Mouse (Mus musculus): ENCODE measurements around the gene Rasd2. TPM values are rescaled to one million over a fixed set of nuclear protein-coding genes. Genes with fewer than 3 reads are reported as not detected.

Gene Rasd2
- polyA plus RNA-seq (2012; ENCODE audit: insufficient read depth, low replicate concordance), result not detected in 2 replicates

GRCm38 (mm10) chr8:75213686-75214085 lies at the start of gene Rasd2:
TSS of gene Rasd2 (plus strand) at chr8:75213944.
- TF ChIP-seq GATA1 (IDR thresholded peaks at IDR 0.05; ENCODE audit: borderline replicate concordance, low read length) (no peak), FLI1 (IDR thresholded peaks at IDR 0.05; ENCODE audit: low read length) (no peak)
- Histone ChIP-seq H3K4me1 (peaks cover 17% of the 10 kb centered on the region), H3K27me3 (replicated peaks) (peaks cover 91% of the 10 kb centered on the region), H3K9me3 (no peaks in the 10 kb centered on the region), H3K36me3 (replicated peaks; ENCODE audit: low read length) (no peaks in the 10 kb centered on the region), H3K4me3 (replicated peaks) (peak within 1 kb of the TSS; percentile 90)

- Histone ChIP-seq H3K4me1 (no peaks in the 10 kb centered on the region), H3K36me3 (replicated peaks; ENCODE audit: low read length) (no peaks in the 10 kb centered on the region), H3K9me3 (no peaks in the 10 kb centered on the region), H3K4me3 (replicated peaks) (no peak overlapping the region), H3K27me3 (replicated peaks) (peaks cover 6% of the 10 kb centered on the region)
- TF ChIP-seq FLI1 (IDR thresholded peaks at IDR 0.05; ENCODE audit: low read length) (no peak), GATA1 (IDR thresholded peaks at IDR 0.05; ENCODE audit: borderline replicate concordance, low read length) (no peak)
These were observed 44.4 kb upstream of the Rasd2 start for GRCm38 (mm10) chr8:75169363-75169762.

DNA sequence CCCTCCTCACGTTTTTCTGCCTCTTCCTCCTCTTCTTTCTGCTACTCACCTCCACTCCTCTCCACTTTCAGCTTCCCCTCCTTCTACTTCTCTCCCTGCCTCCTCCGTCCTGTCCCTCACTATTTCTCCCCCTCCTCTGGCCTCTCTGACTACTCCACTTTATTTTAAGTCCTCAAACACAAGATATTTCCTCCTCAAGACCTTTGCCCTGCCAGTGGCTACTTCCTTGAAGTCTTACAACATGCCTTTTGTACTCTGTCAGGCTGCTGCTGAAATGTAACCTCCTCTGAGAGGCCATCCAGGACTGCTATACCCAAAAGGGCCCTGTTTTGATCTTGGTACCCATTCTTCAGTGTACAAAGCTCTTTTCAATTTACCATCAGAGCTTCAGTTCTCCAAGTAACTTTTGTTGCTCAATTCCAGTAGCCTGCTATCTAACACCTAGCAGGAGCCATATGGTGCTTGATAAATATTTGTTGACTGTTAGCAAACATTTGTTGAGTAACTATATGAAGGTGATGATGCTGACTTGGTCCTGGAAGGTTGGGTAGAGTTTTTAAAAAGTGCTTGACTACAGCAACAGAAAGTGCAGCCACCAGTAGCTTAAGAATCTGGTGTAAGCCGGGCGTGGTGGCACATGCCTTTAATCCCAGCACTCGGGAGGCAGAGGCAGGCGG lies 41.6 kb upstream of the Rasd2 start:
- TF ChIP-seq FLI1 (IDR thresholded peaks at IDR 0.05; ENCODE audit: low read length), result no peak
- TF ChIP-seq GATA1 (IDR thresholded peaks at IDR 0.05; ENCODE audit: borderline replicate concordance, low read length), result no peak
- no peaks in the 10 kb centered on the region for H3K36me3 ChIP-seq (replicated peaks; ENCODE audit: low read length)
- no peaks in the 10 kb centered on the region for H3K9me3 ChIP-seq
- H3K27me3 ChIP-seq (replicated peaks), result peaks cover 10% of the 10 kb centered on the region
- H3K4me3 ChIP-seq (replicated peaks), result no peak overlapping the region
- no peaks in the 10 kb centered on the region for H3K4me1 ChIP-seq

GRCm38 (mm10) chr8:75193022-75193421 lies 20.7 kb upstream of the Rasd2 start:
- H3K36me3 ChIP-seq (replicated peaks; ENCODE audit: low read length), result no peaks in the 10 kb centered on the region
- TF ChIP-seq GATA1 (IDR thresholded peaks at IDR 0.05; ENCODE audit: borderline replicate concordance, low read length), result no peak
- no peak for TF ChIP-seq FLI1 (IDR thresholded peaks at IDR 0.05; ENCODE audit: low read length)
- no peaks in the 10 kb centered on the region for H3K4me1 ChIP-seq
- no peak overlapping the region for H3K4me3 ChIP-seq (replicated peaks)
- peaks cover 10% of the 10 kb centered on the region for H3K27me3 ChIP-seq (replicated peaks)
- H3K9me3 ChIP-seq, result no peaks in the 10 kb centered on the region

GRCm38 (mm10) chr8:75194473-75195071 lies 19.2 kb upstream of the Rasd2 start:
- Histone ChIP-seq H3K9me3 (no peaks in the 10 kb centered on the region), H3K4me3 (replicated peaks) (no peak overlapping the region), H3K36me3 (replicated peaks; ENCODE audit: low read length) (no peaks in the 10 kb centered on the region), H3K4me1 (no peaks in the 10 kb centered on the region), H3K27me3 (replicated peaks) (peaks cover 16% of the 10 kb centered on the region)
- TF ChIP-seq GATA1 (IDR thresholded peaks at IDR 0.05; ENCODE audit: borderline replicate concordance, low read length) (no peak), FLI1 (IDR thresholded peaks at IDR 0.05; ENCODE audit: low read length) (no peak)

- no peak for TF ChIP-seq FLI1 (IDR thresholded peaks at IDR 0.05; ENCODE audit: low read length)
- TF ChIP-seq GATA1 (IDR thresholded peaks at IDR 0.05; ENCODE audit: borderline replicate concordance, low read length), result no peak
- Histone ChIP-seq H3K4me3 (replicated peaks) (no peak overlapping the region), H3K27me3 (replicated peaks) (peaks cover 28% of the 10 kb centered on the region), H3K9me3 (no peaks in the 10 kb centered on the region), H3K36me3 (replicated peaks; ENCODE audit: low read length) (no peaks in the 10 kb centered on the region), H3K4me1 (no peaks in the 10 kb centered on the region)
These were observed 16.6 kb upstream of the Rasd2 start for GRCm38 (mm10) chr8:75197170-75197569.

DNA sequence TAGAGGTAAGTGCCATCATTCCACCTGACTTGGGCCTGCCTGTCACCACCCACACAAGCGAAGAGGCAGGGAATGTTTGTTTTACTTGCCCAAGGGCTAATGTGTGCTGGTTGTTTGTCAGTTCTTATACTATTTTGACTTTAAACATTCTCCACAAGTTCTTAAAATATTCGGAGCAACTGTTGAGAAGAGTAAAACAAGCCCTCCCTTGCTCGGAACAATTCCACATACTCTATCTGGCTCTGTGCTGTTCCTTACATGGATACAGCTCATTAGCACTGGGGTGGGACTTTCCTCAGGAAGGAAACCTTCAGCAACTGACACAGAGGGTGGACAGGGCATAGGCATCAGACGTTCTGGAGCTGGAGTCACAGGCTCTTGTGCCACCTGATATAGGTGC lies 15.9 kb upstream of the Rasd2 start:
- Histone ChIP-seq H3K27me3 (replicated peaks) (peaks cover 30% of the 10 kb centered on the region), H3K36me3 (replicated peaks; ENCODE audit: low read length) (no peaks in the 10 kb centered on the region), H3K4me1 (no peaks in the 10 kb centered on the region), H3K9me3 (no peaks in the 10 kb centered on the region), H3K4me3 (replicated peaks) (no peak overlapping the region)
- TF ChIP-seq FLI1 (IDR thresholded peaks at IDR 0.05; ENCODE audit: low read length), result no peak
- no peak for TF ChIP-seq GATA1 (IDR thresholded peaks at IDR 0.05; ENCODE audit: borderline replicate concordance, low read length)

- TF ChIP-seq GATA1 (IDR thresholded peaks at IDR 0.05; ENCODE audit: borderline replicate concordance, low read length), result no peak
- TF ChIP-seq FLI1 (IDR thresholded peaks at IDR 0.05; ENCODE audit: low read length), result no peak
These were observed 15.4 kb upstream of the Rasd2 start for GRCm38 (mm10) chr8:75198300-75198699.

GRCm38 (mm10) chr8:75198988-75199765 lies 14.6 kb upstream of the Rasd2 start:
- Histone ChIP-seq H3K9me3 (no peaks in the 10 kb centered on the region), H3K4me1 (peaks cover 10% of the 10 kb centered on the region), H3K4me3 (replicated peaks) (no peak overlapping the region), H3K27me3 (replicated peaks) (peaks cover 34% of the 10 kb centered on the region), H3K36me3 (replicated peaks; ENCODE audit: low read length) (no peaks in the 10 kb centered on the region)
- TF ChIP-seq GATA1 (IDR thresholded peaks at IDR 0.05; ENCODE audit: borderline replicate concordance, low read length) (no peak), FLI1 (IDR thresholded peaks at IDR 0.05; ENCODE audit: low read length) (no peak)

More at GRCm38 (mm10) chr8:75198300-75198699, 15.4 kb upstream of the Rasd2 start:
- Histone ChIP-seq H3K36me3 (replicated peaks; ENCODE audit: low read length) (no peaks in the 10 kb centered on the region), H3K4me3 (replicated peaks) (no peak overlapping the region), H3K4me1 (peaks cover 4% of the 10 kb centered on the region), H3K9me3 (no peaks in the 10 kb centered on the region), H3K27me3 (replicated peaks) (peaks cover 33% of the 10 kb centered on the region)

DNA sequence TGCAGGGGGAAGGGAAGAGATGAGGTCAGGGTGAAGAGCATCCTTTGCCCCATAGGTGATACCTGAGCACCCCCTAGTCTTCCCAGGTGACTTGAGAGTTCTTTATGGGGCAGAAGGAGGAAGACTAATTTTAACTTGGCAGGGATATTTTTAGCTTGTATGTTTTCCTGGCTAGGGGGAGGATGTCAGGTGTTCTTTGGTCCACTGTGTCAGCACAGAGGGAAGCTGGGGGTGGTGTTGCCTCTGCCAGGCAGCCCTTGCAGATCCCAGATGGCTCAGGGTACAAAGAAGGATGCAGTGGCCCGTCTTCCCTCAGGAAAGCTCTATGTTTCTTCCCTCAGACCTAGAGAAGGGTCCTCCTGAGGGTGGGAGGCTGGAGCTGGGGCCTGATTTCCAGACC lies 13.8 kb upstream of the Rasd2 start:
- H3K27me3 ChIP-seq (replicated peaks), result peaks cover 35% of the 10 kb centered on the region
- no peaks in the 10 kb centered on the region for H3K9me3 ChIP-seq
- no peaks in the 10 kb centered on the region for H3K36me3 ChIP-seq (replicated peaks; ENCODE audit: low read length)
- TF ChIP-seq GATA1 (IDR thresholded peaks at IDR 0.05; ENCODE audit: borderline replicate concordance, low read length) (no peak), FLI1 (IDR thresholded peaks at IDR 0.05; ENCODE audit: low read length) (no peak)
- H3K4me3 ChIP-seq (replicated peaks), result no peak overlapping the region
- H3K4me1 ChIP-seq, result peaks cover 10% of the 10 kb centered on the region
